Mouse (Mus musculus) c-Kit-positive CD71-negative TER-119-negative erythroid progenitor cells, embryonic 14.5 days (primary cell): ENCODE data around the gene Selenoo.

Source experiments
- DNase-seq: peaks from one replicate; pipeline ENCODE4 v3.0.0-alpha.2; 2013; ENCODE audit warnings: low read depth

Selenoo gene

GRCm38 (mm10) chr15:89076156-89076731 lies 12.6 kb upstream of the Selenoo start:
- no peak for DNase-seq

- DNase-seq, result peak; percentile 55
Observed at GRCm38 (mm10) chr15:89078208-89078836, 10.6 kb upstream of the Selenoo start.

DNA sequence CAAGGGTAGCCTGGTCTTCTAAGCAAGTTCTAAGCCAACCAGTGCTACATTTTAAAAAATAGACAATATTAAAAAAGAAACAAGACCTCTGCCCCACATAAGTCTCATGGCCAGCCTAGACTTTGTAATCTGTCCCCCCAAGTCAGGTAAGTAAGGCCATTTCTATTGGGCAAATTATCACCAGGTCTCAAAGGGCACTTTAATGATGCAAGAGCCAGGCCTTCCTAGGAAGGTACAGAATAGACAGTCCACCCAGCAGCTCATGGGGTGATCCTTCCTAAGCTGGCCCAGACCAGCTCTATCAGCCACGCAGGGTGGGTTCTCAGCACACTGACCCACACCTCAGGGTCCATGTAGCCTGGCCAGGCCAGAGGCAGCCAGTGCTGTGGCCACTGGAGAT lies 5.0 kb upstream of the Selenoo start:
- no peak for DNase-seq

DNA sequence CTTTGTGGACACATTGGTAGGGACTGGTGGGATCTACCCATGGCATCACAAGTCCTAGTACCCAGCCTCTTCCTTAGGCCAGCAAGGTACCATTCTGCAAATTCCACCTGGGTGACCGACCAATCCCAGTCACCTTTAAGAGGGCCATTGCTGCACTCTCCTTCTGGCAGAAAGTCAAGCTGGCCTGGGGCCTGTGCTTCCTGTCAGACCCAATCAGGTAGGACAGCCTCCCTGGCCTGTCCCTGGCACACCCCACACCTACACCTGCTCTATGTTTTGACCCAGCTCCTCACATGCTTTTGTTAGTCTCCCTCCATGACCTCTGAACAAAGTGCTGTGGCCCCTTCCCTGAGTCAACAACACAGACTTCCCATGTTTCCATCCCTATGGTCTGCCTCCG lies 4.1 kb upstream of the Selenoo start:
- DNase-seq, result no peak

GRCm38 (mm10) chr15:89089248-89090051 lies 566 bp downstream of the Selenoo start:
- DNase-seq, result no peak

GRCm38 (mm10) chr15:89090662-89091061 lies 1.8 kb downstream of the Selenoo start:
- DNase-seq, result no peak

- no peak for DNase-seq
Observed at GRCm38 (mm10) chr15:89092181-89092580, 3.3 kb downstream of the Selenoo start.

DNA sequence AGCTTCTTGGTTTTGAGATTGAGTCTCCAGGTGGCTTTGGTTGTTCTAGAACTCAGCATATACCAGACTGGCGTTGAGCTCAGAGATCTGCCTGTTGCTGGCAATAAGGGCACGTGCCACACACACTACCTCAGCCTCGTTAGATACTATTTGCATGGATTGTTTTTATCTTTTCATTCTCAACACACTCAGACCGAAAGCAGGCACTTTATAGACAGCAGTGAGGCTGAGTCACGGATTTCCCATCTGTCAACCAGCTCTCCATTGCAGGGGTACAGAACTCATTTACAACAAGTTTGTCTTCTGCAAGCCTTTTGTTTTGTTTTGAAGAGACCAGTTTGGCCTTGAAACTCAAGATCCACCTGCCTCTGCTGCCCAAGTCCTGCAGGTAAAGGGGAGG lies 8.6 kb downstream of the Selenoo start:
- no peak for DNase-seq

- no peak for DNase-seq
Observed at GRCm38 (mm10) chr15:89098616-89099015, 9.7 kb downstream of the Selenoo start.

DNA sequence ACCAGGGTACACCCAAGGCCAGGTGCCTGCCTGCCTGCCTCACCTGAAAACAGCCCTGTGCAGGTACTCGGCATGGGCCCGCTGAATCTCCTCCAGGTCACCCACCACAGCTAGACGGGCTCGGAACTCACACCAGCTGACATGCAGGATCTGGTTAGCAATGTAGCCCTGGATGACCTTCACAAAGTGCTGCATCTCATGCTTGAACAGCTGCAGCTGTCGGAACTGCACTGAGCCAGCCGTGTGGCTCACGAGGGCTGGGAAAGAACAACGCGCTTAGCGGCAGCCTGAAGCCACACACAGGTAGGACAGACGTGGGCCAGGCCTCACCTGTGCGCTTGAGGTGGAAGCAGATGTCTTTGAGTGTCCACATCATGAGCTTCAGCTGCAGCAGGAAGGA lies 11.9 kb downstream of the Selenoo start:
- no peak for DNase-seq

DNA sequence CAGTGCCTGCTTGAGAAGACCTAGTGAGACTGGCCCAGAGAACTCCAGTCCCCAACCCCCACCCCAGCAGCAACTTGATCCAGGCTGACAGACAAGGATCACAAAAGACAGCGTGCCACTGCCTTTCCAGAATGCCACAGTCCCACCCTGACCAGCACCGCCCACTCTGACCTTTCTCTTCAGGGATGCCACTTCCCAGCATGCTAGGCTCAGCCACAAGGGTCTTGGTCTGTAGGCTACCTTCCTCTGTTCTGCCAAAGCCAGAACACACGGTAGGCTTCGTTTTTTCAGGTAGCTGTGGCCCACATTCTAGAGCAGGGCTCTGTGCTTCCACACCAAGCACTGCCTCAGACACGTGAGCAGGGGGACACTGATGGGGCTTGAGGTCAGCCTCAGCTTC lies 13.8 kb downstream of the Selenoo start:
- DNase-seq, result no peak

GRCm38 (mm10) chr15:89103921-89104320 lies 15.0 kb downstream of the Selenoo start:
- DNase-seq, result no peak

DNA sequence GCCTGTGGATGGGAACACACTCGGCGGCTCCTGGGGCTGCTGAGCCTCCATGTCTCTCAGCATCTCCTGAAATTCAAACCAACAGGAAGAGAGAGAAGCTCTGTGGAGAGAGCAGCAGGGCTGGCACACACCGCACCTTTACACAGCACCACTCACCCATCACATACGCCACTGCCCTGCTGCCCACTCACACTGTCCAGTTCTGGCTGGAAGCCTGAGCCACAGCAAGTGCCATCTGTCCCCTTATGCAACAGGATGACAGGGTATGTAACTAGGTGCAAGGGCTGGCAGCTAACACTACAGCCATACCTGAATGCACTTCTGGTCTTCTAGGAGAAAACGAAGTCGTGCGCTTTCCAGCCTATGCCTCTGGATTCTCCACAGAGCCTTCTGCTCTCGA lies 15.5 kb downstream of the Selenoo start:
- DNase-seq, result no peak

DNA sequence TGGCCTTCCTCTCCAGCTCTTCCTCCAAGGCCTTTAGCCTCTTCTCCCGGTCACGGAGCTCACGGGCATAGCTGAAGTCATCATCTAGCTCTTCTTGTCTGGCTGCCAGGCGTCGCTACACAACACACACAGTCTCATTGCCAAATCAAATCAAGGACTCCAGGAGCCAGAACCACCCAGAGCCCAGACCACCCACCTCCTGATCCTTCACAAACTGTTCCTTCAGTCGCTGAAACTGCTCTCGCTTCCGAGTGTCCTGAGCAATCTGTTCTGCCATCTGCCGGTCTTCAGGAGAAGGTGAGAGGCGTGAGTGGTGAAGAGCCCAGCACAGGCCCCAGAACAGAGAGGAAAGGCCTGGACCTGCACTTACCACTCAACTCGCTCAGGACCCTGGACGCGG lies 17.2 kb downstream of the Selenoo start:
- no peak for DNase-seq

DNA sequence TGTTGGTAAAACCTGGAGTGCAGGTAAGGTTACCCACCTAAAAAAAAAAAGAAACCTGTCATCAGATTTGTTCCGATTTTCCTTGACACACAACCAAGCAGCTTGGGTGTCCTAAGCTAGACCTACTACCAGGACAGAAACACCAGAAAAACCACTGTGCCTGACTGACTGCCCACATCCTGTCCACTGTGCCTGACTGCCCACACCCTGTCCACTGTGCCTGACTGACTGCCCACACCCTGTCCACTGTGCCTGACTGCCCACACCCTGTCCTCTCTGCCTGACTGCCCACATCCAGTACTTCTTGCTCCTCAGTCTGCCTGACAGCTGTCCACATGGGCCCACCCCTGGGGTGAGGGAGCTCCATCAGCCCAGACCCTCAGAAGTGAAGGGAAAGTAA lies 18.1 kb downstream of the Selenoo start:
- DNase-seq, result no peak

DNA sequence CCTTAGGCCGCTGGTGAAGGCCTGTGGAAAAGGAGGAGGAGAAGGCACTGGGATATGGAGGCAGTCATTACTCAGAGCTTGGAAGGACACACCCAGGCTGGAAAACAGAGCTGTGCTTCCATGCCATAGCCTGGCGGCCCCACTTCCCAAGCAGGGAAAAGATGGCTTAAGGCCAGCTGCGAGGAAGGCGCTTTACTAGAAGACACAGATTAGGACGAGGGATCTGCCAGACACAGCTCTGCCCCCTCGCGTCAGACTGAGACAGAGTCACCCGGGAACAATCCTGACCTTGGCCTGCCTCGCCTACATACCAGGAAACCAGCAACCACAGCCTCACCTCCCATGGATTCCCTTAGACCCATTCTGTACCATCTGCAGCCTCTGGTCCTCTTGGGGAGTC lies 21.3 kb downstream of the Selenoo start:
- DNase-seq, result no peak

GRCm38 (mm10) chr15:89118007-89118406 lies 29.1 kb downstream of the Selenoo start:
- no peak for DNase-seq

GRCm38 (mm10) chr15:89122649-89123366 lies 33.9 kb downstream of the Selenoo start, which contains the start of gene Tubgcp6:
Tubgcp6 (minus strand) TSS chr15:89123112.
- peak; percentile 93 for DNase-seq

GRCm38 (mm10) chr15:89123595-89123994 lies 34.7 kb downstream of the Selenoo start:
- DNase-seq, result no peak

DNA sequence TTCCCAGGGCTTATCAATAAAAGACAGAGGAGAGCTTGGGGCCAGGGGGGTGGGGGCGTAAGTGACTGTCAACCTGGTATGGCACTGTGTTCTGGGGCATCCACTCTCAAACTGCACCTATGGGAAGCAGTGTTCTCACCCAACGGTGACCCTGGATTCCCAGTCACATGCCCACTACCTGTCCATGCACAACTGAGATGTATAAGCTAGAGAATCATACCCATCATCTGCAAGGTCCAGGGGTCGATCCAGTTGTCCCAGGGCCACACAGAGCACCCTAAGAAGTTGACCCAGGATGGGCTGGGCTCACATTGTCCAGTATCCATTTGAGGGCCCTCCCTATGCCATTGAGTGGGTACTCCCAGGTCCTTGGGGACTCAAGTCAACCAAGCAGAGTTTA lies 35.4 kb downstream of the Selenoo start:
- DNase-seq, result no peak

GRCm38 (mm10) chr15:89125351-89125750 lies 36.5 kb downstream of the Selenoo start:
- no peak for DNase-seq

- DNase-seq, result no peak
Observed at GRCm38 (mm10) chr15:89126622-89127021, 37.7 kb downstream of the Selenoo start.
